Mouse (Mus musculus): ENCODE data around the gene Cog7. TPM values are rescaled to one million over a fixed set of nuclear protein-coding genes. Genes with fewer than 3 reads are reported as not detected.
A peak's percentile ranks its signal among the peaks of the same experiment; 100 is the strongest.

Cog7 gene
- polyA plus RNA-seq, 1 experiment from 2014 or later, result 13.9 TPM

GRCm38 (mm10) chr7:121840810-121841209, 140.7 kb downstream of the Cog7 start:
- no peaks in the 10 kb centered on the region for H3K4me1 ChIP-seq (ENCODE audit: control insufficient read depth, insufficient read depth, low read length)
- no peaks in the 10 kb centered on the region for H3K27me3 ChIP-seq (ENCODE audit: control insufficient read depth, insufficient read depth, low read length)
- H3K9ac ChIP-seq (replicated peaks; ENCODE audit: low read length), result no peak overlapping the region
- H3K27ac ChIP-seq (replicated peaks; ENCODE audit: low read depth, low read length), result no peak overlapping the region
- H3K36me3 ChIP-seq (replicated peaks; ENCODE audit: control insufficient read depth, insufficient read depth, low read depth, low read length), result no peaks in the 10 kb centered on the region
- ATAC-seq (replicated peaks; ENCODE audit: insufficient number of reproducible peaks, low FRiP score, low TSS enrichment, low read depth) (no peak; the same call in 1 of the 2 replicates), DNase-seq (ENCODE audit: low spot score) (peak; percentile 23)
- H3K9me3 ChIP-seq (replicated peaks; ENCODE audit: control insufficient read depth, low read length), result no peaks in the 10 kb centered on the region
- no peak overlapping the region for H3K4me2 ChIP-seq (ENCODE audit: low read depth, low read length)
- H3K4me3 ChIP-seq (ENCODE audit: low read depth, low read length), result no peak overlapping the region
- WGBS, result 71% methylated on average over 7 of the region's 7 CpGs

- WGBS, result 82% methylated on average over 7 of the region's 7 CpGs
- Histone ChIP-seq H3K4me1 (ENCODE audit: control insufficient read depth, insufficient read depth, low read length) (no peaks in the 10 kb centered on the region), H3K9ac (replicated peaks; ENCODE audit: low read length) (no peak overlapping the region), H3K27me3 (ENCODE audit: control insufficient read depth, insufficient read depth, low read length) (no peaks in the 10 kb centered on the region), H3K4me2 (ENCODE audit: low read depth, low read length) (no peak overlapping the region), H3K27ac (replicated peaks; ENCODE audit: low read depth, low read length) (no peak overlapping the region), H3K36me3 (replicated peaks; ENCODE audit: control insufficient read depth, insufficient read depth, low read depth, low read length) (no peaks in the 10 kb centered on the region), H3K9me3 (replicated peaks; ENCODE audit: control insufficient read depth, low read length) (no peaks in the 10 kb centered on the region), H3K4me3 (ENCODE audit: low read depth, low read length) (no peak overlapping the region)
- DNase-seq (ENCODE audit: low spot score) (no peak), ATAC-seq (replicated peaks; ENCODE audit: insufficient number of reproducible peaks, low FRiP score, low TSS enrichment, low read depth) (no peak)
These were observed 144.7 kb downstream of the Cog7 start for GRCm38 (mm10) chr7:121836827-121837226.

GRCm38 (mm10) chr7:121835392-121835791, 146.1 kb downstream of the Cog7 start:
- H3K4me2 ChIP-seq (ENCODE audit: low read depth, low read length), result no peak overlapping the region

More at GRCm38 (mm10) chr7:121835392-121835791, 146.1 kb downstream of the Cog7 start:
- no peak for ATAC-seq (replicated peaks; ENCODE audit: insufficient number of reproducible peaks, low FRiP score, low TSS enrichment, low read depth)
- DNase-seq (ENCODE audit: low spot score), result no peak
- Histone ChIP-seq H3K27me3 (ENCODE audit: control insufficient read depth, insufficient read depth, low read length) (no peaks in the 10 kb centered on the region), H3K27ac (replicated peaks; ENCODE audit: low read depth, low read length) (no peak overlapping the region), H3K9ac (replicated peaks; ENCODE audit: low read length) (no peak overlapping the region), H3K4me1 (ENCODE audit: control insufficient read depth, insufficient read depth, low read length) (no peaks in the 10 kb centered on the region), H3K4me3 (ENCODE audit: low read depth, low read length) (no peak overlapping the region), H3K9me3 (replicated peaks; ENCODE audit: control insufficient read depth, low read length) (no peaks in the 10 kb centered on the region), H3K36me3 (replicated peaks; ENCODE audit: control insufficient read depth, insufficient read depth, low read depth, low read length) (no peaks in the 10 kb centered on the region)
- 84% methylated on average over 7 of the region's 7 CpGs for WGBS

Other genes with a start within 250 kb of the Cog7 start
- gene Scnn1g, start 247.2 kb downstream of the Cog7 start, polyA plus RNA-seq (2014; fragmentation: Nextera tagmentation; extraction: Ambion mirVana), result 0.07 and 0.49 TPM in 2 replicates
- 0.24 and 0.38 TPM in 2 replicates for gene Scnn1b, start 116.7 kb downstream of the Cog7 start, polyA plus RNA-seq (2014; fragmentation: Nextera tagmentation; extraction: Ambion mirVana)
- gene Gga2, start 39.5 kb upstream of the Cog7 start, polyA plus RNA-seq (2014; fragmentation: Nextera tagmentation; extraction: Ambion mirVana), result 80.9 and 82.0 TPM in 2 replicates
- gene Ubfd1, start 85.5 kb upstream of the Cog7 start, polyA plus RNA-seq (2014; fragmentation: Nextera tagmentation; extraction: Ambion mirVana), result 110 and 113 TPM in 2 replicates
- gene Ears2, start 85.6 kb upstream of the Cog7 start, polyA plus RNA-seq (2014; fragmentation: Nextera tagmentation; extraction: Ambion mirVana), result 15.0 TPM in 2 replicates
- 675 and 730 TPM in 2 replicates for gene Ndufab1, start 120.2 kb upstream of the Cog7 start, polyA plus RNA-seq (2014; fragmentation: Nextera tagmentation; extraction: Ambion mirVana)
- 19.0 and 22.8 TPM in 2 replicates for gene Palb2, start 151.3 kb upstream of the Cog7 start, polyA plus RNA-seq (2014; fragmentation: Nextera tagmentation; extraction: Ambion mirVana)
- 124 and 132 TPM in 2 replicates for gene Dctn5, start 151.3 kb upstream of the Cog7 start, polyA plus RNA-seq (2014; fragmentation: Nextera tagmentation; extraction: Ambion mirVana)
- gene Plk1, start 177.7 kb upstream of the Cog7 start, polyA plus RNA-seq (2014; fragmentation: Nextera tagmentation; extraction: Ambion mirVana), result 119 and 121 TPM in 2 replicates
- not detected in 2 replicates for gene Ern2, start 204.5 kb upstream of the Cog7 start, polyA plus RNA-seq (2014; fragmentation: Nextera tagmentation; extraction: Ambion mirVana)
- not detected in 2 replicates for gene Chp2, start 237.8 kb upstream of the Cog7 start, polyA plus RNA-seq (2014; fragmentation: Nextera tagmentation; extraction: Ambion mirVana)

Data from embryonic facial prominence, embryonic 11.5 days (tissue).